Mouse (Mus musculus) erythroblast, embryonic 14.5 days (primary cell): ENCODE results near the gene Ajuba.

Experiments used
- GATA1 ChIP-seq: IDR thresholded peaks from 2 replicates; pipeline ENCODE4 v1.6.1; 2012; ENCODE audit warnings: low read length, inconsistent platforms, mixed read lengths
- TAL1 ChIP-seq: IDR thresholded peaks from 3 replicates; pipeline ENCODE4 v1.6.1; 2012; ENCODE audit warnings: low read length, inconsistent platforms, mixed read lengths

DNA sequence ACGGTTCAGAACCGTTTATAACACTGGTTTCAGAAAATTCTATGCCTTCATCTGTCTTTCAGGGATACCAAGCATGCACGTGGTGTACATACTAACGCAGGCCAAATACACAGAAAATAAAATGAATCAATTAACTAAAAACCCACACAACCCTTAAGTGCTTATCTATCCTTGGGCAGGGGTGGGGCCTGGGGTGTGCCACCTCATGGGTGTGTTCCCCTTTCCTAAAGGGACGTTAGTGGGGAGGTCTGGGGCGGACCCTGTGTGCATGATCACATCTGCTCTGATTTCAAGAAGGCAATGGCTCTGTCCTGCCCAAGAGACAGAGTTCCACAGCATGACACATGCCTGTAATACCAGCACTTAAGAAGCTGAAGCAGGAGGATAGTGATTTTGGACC is 46.0 kb upstream of the Ajuba start:
- TF ChIP-seq GATA1 (no peak), TAL1 (no peak)
